Mouse (Mus musculus): ENCODE results near the gene Zbtb20.

Gene Zbtb20

DNA sequence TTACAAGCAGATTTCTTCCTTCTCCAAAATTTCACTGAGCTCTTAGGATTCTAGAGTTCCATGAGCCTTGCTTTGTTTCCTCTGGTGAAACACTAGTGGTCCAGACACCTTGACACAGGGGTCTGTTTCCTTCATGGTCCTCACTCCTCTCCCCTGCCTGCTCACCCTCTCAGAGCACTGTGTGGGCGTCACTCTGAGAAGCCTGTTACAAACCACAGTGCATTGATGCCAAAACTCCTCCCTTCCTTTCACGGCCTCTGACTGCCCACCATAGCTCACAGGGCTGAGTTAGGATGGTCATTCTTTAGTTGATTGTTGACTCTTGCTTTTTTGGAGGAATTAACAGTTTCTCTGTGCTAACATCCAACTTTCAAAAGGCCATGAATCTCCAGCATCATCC, 744.7 kb downstream of the Zbtb20 start:
- DNase-seq = no peak

DNA sequence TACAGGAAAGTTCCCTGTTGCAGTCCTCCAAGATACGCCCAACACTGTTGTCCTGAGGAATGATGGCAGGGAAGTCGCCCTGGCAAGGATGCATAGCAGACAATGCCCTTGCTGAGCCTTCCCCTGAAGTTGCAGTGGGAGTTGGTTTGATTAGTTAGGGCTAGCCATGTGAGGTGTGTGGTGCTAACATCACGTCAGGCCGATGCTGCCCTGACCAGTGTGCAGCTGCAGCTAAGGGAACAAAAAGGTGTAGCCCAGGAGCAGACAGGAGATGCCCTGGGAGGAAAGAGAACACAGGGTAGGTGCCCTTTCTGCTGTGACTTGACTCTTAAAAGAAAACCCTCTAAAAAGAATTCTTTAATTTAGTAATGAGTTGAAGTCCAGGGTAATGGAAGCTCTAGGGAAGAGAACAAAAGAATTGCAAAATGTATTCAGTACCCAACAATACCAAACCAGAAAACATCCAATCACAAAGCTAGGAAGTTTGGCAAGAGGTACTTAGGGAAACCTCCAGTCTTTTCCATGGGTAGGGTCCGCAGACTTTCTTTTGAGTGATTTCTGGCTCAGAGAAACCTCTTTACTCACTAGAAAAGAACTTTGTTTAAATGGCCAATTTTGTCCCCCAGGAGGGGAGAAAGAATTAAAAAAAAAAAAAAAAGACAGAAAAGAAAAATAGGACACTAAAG, 747.8 kb downstream of the Zbtb20 start:
- no peak for DNase-seq

DNA sequence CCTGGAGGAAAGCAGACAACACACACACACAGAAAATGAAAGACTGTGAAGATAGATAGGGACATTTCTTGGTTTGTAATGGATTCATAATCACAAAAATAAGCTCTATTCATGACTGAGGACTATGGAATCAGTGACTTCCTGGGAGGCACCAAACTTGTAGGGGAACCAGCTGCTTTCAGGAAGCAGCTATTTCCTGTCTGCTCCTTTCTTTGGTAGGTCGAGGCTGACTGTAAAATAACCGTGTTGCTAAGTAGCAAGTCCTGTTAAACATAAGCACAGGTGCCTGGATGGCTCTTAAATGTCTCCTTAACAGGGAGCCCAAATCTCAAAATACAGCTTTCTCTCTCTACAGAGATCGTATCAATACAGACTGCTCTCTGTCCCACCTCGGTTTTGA, 749.2 kb downstream of the Zbtb20 start:
- no peak for DNase-seq

DNA sequence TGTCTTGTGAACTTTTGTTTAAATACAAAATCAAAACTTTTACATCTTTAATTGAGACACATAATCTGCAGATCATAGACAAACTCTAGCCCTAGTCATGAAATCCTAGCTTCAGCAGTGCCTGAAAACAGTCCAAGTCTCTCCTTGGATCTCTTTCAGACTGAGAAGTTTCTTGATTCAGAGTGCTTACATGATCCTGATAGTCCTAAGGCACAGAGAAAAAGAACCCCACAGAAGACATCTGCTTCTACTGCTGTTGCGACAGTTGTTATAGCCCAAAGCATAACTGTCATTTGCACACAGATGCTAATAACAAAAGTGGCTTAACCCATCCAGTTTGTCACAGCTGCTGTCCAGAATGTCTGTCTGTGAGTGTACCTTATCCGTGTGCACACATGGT, 749.6 kb downstream of the Zbtb20 start:
- no peak for DNase-seq

DNA sequence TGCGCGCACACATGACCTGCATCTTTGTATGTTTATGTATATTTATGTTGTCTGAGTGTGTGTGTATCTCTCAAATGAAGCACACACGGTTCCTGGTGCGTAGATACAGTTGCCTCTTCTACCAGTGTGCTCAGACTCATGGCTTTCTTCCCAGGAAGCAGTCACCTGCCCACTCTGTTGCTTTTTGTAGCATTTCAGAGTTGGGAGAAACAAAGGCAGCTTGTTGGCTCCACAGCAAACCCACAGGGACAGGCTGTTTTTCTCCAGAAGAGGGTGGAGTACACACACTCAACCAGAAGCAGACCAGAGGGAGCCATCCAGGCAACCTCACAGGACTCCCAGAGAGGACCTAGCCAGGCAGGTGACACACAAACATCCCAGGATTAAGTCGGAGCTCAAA, 750.3 kb downstream of the Zbtb20 start:
- DNase-seq = no peak

DNA sequence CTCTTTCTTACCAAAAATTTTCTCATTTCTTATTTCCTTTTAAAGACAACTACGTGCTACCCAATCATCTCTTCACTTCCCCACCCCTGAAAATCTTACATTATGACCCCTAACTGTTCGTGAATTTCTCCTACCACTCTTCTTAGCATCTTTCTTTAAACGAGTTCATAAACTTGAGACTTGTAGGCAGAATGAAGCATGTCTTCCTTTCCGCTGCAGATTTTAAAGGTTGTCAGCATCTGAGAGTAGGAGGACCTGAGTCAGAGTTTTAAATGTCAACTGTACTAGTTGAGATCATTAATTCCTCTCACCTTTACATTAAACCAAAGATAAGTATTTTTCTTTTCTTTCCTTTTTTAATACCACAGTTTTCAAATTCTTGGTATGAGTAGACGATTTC, 753.0 kb downstream of the Zbtb20 start:
- no peak for DNase-seq

DNA sequence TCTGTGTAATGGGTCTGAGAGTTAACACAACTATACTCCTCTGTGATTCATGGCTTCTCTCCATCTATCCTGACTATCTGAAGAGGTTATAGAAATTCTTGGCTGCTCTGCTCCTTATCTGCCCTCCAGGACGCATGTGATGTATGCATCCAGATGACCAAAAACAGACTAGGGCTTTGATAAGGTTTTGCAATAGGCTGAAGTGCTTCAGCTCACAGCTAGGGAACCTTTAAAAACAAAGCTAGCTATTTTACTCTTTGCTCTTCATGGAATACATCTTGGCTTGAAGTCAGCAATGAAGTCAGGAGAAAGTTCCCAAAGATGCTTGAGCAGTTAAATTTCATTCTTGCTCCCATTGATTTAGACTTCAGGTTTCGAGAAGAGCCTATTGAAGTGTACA, 756.1 kb downstream of the Zbtb20 start:
- DNase-seq = no peak

DNA sequence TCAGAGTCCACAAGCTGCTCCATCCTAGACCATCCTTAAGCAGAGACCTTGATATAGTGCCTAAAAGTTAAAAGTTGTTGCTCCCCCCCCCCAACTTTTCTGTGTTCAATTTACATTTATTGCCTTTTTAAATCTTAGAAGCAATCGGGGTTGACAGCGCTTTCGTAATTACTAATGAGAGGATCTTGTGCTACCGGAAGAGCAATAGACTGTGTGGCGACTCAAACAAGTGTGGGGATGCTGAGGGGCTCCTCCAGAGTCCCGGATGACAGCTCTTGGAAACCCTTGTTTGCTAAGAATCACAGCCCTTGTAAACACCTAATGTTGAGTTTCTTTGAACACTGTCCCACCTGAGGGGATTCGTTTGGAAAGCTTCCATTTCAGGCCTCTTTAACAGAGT, 758.4 kb downstream of the Zbtb20 start:
- no peak for DNase-seq

DNA sequence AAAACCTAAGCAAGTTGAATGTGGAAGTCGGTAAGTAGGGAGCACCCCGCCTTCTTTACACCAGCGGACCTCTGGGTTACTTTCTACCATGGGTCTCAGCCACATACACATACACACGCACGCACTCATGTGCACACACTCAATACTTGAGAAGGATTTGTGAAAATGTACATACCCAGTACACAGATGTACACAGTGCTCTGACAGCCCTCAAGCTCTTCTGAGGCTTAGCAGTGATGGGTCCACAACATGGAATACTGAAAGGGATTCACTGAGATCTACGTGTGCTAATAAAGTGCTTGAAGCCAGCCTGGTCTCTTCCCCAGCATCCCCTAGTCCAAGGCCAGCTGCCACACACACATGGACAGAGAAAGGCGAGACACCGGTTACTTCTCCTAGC, 761.6 kb downstream of the Zbtb20 start:
- no peak for DNase-seq

DNA sequence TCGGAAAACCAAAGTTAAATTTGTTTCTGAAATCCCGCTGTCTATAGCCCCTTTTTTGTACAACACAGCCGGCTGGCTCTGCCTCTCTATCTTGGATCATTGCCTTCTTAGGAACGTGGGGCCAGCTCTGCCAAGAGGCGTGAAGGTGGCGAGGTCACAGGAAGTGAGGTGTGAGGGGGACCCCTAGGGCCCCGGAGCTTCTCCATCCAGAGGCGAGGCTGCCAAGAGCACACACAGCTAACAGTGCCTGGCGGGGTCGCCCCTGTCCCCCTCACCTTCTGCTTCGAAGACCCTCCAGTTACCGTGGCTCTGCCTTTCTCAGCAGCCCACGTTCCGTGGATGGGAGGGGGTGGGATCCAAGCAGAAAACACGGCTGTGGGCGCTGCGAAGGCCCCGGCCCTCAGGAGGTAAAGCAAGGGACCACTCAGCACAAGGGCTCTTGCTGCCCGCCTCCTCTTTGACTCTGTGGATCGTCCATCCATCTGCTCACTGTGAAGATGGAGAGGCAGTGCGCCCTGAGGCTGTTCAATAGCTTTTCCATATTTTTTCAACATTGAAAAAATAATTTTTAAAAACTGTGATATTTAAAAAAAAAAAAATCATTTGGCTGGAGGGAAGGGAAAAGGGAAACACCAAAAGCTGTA, 762.8 kb downstream of the Zbtb20 start:
- no peak for DNase-seq

DNA sequence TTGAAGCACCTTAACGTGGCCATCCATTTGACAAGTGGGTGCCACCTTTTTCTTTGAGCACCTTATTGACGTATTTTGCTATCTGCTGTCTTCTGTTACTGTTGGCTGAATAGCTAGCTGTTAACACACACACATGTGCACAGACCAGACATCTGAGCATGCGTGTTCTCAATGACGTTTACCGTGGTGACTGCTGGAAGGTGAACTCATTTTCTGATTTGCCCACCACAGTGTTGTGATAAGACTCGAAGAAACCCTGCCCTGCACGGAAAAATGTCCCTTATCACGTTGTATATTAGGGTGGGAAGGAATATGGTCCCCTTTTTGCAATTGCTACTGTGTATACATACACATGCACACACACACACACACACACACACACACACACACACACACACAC, 765.5 kb downstream of the Zbtb20 start:
- DNase-seq = no peak

DNA sequence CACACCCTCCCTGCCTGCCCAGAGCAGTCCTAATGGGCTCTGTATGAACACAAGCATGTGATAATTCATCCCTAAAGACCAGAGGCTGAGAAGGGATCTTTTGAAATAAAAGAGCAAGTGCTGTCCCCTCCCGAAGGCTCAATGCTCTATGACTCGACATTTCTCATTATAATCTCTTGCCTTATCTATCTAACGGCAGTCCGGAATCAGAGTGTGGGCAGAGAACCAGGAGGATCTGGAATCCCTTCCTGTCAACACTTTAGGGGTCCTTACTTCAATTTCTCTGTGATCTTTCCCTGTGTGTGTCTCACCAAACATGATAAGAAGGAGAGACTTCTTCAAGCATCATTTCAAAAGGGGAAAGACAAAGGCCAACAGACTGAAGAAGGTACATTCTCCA, 770.2 kb downstream of the Zbtb20 start:
- no peak for DNase-seq

DNA sequence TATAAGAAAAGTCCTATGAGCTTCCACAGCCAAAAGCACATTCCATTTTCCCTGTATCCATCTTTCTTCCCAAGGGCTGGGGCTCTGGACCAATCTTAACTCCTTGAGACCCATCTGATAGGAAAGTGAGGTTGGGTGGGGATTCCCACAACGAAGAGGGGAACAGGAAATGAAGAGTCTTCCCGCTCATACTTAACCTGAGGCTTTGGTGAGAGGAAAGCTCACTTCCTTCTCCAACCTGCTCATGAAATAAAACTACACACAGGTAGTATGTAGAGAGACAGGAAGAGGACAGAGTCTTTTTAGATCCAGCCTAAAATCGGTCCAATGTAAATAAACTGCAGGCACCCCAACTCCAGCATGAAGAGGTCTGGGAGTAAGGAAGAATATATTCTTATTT, 771.3 kb downstream of the Zbtb20 start:
- no peak for DNase-seq

DNA sequence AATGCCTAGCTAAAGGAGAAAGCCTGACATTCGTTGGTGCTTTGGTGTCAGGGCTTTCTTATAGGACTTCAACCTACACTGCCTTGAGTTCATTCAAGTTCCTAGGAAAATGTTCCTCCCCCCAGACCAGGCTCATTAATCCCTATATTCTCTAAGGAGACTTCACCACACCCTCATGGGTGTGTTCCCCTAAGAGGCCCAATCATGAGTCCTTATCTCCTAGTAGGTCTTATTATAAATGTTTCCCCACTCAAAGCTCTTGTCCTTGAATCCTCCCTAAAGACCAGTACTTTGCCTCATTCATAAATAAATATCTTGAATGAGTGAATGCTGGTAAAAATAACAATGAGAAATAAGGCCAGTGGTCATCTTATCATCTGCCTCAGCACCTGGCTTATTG, 772.0 kb downstream of the Zbtb20 start:
- DNase-seq = no peak

DNA sequence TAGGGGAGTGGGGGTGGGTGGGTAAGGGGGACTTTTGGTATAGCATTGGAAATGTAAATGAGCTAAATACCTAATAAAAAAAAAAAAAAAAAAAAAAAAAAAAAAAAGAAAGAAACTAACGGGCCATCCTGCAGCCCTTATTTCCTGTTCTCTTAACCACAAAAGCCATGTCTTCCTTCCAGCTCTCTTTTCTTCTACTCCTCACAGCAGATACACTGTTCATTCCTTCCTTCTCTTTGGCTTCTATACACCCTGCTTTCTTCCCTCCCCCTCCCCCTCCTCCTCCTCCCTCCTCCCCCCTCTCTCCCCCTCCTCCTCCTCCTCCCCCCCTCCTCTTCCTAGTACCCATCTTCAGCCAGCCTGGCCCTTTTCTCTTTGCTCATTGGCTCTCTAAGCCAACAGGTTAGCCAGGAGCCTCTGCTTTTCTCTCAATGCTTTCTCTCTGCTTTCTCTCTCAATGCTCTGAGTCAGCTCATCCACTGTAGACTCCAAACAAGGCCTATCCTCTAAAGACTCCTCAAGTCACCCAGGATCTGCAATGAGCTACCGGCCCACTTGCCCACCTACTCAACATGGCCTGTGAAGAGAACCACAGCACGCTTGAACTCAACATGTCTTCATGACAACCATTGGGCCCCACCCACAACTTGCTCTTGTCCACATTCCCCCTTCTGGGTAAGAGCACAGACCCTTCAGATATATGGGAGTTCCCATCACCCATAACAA, 774.8 kb downstream of the Zbtb20 start:
- no peak for DNase-seq

DNA sequence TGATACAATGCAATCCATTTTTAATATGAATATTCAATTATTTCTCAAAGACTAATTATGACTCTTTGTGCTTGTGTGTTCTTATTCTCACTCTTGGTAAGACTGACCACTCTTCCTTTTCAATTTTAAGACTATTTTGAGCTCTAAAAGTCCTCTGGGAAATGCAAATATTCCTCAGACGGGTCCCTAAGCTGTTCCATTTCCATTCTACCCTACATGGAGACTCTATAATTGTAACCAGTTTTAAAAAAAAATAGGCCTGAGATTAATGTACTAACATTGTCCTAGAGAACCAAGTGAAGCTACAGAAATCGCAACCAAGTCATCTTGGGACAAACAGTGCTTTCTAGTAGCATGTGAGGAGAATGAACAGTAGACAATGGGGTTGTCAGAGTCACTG, 777.6 kb downstream of the Zbtb20 start:
- no peak for DNase-seq

DNA sequence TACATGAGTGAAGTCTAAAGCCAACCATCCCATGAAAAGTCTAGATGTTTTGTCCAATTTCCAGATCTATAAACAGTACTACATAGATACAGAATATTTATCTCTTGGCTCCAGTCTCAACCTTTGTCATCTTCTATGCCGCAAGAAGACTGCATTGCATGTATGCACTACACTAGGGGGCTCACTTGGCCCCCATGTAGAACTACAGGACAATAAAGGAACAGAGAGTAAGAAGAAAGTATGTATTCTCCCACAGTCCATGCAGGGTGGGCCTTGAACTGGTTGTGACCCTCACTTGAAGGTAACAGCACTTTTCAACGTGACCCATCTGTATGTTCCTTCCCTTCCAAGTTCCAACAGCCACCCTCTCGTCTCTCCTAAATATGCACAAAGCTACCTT, 778.6 kb downstream of the Zbtb20 start:
- DNase-seq = no peak

DNA sequence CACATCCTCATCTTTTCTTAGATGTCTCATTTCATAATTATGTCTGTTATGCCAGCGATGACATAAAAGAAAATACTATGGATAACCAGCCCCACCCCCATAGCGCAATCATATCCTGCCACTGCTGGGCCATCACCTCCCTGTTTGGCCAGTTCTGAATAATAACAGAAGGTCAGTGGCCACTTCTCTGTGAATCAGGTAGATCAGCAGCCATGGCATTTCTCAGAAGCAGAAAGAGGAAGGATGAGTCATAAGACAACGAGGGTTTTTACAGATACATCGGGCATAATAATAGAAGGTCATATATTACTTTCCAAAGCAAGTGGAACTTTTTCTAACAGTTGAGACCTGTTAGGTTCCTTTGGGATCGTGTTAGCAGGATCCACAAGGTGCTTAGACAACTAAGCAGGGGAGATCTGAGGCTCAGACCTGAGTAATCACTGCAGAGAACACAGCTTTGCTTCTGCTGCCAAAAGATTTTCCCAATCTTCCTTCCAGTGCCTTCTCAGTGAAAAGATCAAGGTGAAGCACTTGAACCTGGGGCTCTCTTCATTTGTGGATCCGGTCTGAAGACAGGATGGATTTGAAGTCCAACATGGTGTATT, 779.6 kb downstream of the Zbtb20 start:
- no peak for DNase-seq

DNA sequence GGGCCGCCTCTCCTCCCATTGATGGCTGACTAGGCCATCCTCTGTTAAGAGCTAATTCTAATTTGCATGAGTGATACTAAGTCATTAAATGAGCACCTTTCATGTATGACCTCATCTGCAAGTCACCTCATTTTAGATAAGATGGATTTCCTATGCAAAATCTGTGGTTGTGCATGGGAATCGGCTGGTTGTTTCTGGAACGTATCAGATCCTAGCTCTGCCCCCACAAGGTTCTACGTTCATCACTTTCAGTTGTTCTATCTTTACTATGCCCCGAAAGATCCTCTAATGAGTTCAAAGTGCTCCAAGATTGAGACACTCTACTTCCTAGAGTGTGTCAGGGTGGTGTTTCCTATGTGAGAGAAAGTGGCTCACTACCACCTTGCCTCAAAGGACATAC, 785.9 kb downstream of the Zbtb20 start:
- no peak for DNase-seq

DNA sequence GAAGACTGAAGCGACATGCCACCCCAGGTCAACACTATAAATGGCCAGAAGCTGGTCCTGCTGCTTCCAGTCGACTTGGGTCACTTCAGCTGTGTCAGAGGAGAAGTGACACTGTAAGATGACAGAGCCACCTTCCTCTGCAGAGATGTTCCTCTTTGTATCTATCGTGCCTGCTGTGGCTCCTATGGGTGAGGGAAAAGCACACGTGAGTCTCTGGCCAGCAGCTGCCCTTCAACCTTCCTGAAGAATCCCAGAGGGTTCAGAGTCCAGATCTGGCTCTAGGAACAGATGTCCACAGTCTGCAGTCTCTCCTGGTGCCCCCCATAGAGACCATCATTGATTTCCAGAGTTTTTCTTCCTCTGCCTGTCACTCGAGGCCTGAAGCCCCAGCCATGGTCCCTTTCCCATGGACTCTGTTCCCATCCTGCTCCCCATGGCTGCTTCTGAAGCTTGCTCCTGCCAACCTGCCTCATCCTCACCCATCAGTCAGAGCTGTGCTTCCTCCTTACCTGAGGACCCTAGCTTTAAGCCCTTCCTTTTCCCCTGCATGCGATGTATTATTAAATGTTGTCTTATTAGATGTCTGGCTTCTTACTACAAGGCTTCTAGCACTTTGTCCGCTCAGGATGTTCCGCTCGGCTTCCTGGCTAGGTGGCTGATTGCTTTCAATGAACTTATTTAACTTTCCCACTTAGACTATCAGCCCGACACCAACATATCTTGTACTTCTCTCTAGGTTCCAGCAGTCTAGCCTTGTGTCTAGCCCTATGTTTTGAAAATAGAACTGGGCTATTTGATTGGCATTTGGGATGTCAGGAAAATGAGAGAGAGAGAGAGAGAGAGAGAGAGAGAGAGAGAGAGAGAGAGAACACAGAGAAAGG, 786.7 kb downstream of the Zbtb20 start:
- DNase-seq = no peak

DNA sequence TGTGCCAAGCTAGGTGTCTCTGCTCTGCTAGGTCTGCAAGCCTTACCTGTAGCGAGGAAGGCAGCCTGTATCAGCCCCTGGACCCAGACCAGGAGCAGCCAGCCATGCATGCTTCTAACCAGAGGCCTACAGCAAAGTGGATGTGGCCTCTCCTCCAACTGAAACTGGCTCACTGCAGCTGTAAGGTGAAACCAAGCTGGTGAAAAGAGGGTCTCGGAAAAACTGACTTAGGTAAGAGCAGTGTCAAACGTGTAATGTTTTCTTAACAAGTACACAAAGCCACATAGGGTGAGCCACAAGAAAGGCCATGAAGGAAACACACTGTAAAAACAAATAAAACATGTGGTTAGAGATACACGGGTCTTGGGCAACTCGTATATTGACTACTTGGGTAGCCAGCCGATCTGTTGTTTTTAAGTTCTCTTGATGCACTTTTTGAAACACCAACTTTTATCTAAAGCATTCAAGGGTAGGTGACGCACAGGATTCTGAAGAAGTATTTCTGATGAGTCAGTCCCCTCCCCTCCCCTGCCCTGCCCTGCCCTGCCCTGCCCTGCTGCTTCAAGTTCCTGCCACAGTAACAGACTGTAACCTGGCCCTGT, 788.4 kb downstream of the Zbtb20 start, which contains the start of gene Tigit:
TSS of gene Tigit (minus strand) at position 169 of the 602 bp plus-strand sequence.
- DNase-seq = no peak

DNA sequence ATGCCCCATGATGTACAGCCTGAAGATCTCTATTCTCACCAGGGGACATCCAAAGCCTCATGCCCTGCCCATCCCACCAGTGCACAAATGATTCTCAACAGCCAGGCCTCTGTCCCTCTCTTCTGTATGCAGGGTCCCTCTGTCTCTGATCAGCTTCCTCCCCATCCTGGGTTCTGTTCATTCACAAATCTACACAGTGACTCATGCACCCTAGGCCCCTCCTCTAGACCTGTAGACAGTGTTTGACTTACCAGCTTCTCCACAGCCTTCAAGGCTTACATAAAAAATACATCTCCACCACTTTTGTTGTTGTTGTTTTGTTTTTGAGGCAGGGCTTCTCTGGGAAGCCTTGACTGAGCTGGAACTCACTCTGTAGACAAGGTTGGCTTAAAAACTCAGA, 789.2 kb downstream of the Zbtb20 start:
- no peak for DNase-seq

Measured in kidney, adult 8-10 months (tissue).